Comparison of ENCODE assay signal across 17 mouse cellular contexts in genomic region chr3:29981259-29981910, GRCm38 (mm10).
DNase-seq lines count a peak whose midpoint lies in the region; ATAC-seq and TF ChIP-seq lines count a peak whose summit lies in the region.
"Had no signal": no experiment of that assay in that cellular context is flagged by ENCODE, and none has a peak within 500 bp of the region (broad histone marks: within the 10 kb centered on the region; RNA-seq: fewer than 3 reads in every experiment).

No protein-coding gene starts in this region.

- TF ChIP-seq EP300 in heart, adult 2 months (IDR thresholded peaks at IDR 0.05; ENCODE audit: insufficient read depth, low read depth, low read length), result peak; percentile 59; the same call in 1 of the 2 replicates
- no peak for TF ChIP-seq EP300 in liver, postnatal 0 days (IDR thresholded peaks at IDR 0.05; ENCODE audit: low read depth)
- no peak for TF ChIP-seq EP300 in stomach, postnatal 0 days (optimal IDR thresholded peaks at IDR 0.05)

- H3K9me3 ChIP-seq in liver, postnatal 0 days (ENCODE audit: low read length), result no peaks in the 10 kb centered on the region
- no peaks in the 10 kb centered on the region for H3K9me3 ChIP-seq in stomach, postnatal 0 days (ENCODE audit: control insufficient read depth, low read length)
- H3K9me3 ChIP-seq: heart, embryonic 13.5 days; hindbrain, embryonic 15.5 days; limb, embryonic 13.5 days; stomach, embryonic 15.5 days had no signal

- H3K9ac ChIP-seq in heart, adult 2 months (ENCODE audit: low read depth, low read length), result 0 out of 2 replicates have a peak overlapping the region, but pooled peaks have one; percentile 22
- H3K9ac ChIP-seq in liver, adult 2 months (ENCODE audit: low read depth, low read length), result no peak overlapping the region
- no peak overlapping the region for H3K9ac ChIP-seq in liver, postnatal 0 days (replicated peaks)
- H3K9ac ChIP-seq in stomach, postnatal 0 days (ENCODE audit: low read length), result no peak overlapping the region
- H3K9ac ChIP-seq: heart, embryonic 13.5 days; hindbrain, embryonic 15.5 days; limb, embryonic 13.5 days; stomach, embryonic 15.5 days had no signal

- intact Hi-C loops in heart, adult 2 months (cut with DNase I), result no loop called here
- intact Hi-C loops in heart, postnatal 25 days (cut with DNase I), result no loop called here

- H3K4me1 ChIP-seq in heart, adult 2 months (ENCODE audit: control insufficient read depth, insufficient read depth, low read length), result peaks cover 8% of the 10 kb centered on the region
- no peaks in the 10 kb centered on the region; the same call in 1 of the 2 replicates for H3K4me1 ChIP-seq in liver, adult 2 months (ENCODE audit: control insufficient read depth, insufficient read depth, low read length)
- no peaks in the 10 kb centered on the region for H3K4me1 ChIP-seq in liver, postnatal 0 days (ENCODE audit: insufficient read depth)
- H3K4me1 ChIP-seq in cortical plate, adult 2 months (ENCODE audit: control insufficient read depth, insufficient read depth, low read length), result no peaks in the 10 kb centered on the region
- H3K4me1 ChIP-seq in stomach, postnatal 0 days (replicated peaks; ENCODE audit: control insufficient read depth, insufficient read depth), result no peaks in the 10 kb centered on the region
- H3K4me1 ChIP-seq: hindbrain, embryonic 15.5 days; stomach, embryonic 15.5 days had no signal

- H3K27me3 ChIP-seq in heart, adult 2 months (ENCODE audit: control insufficient read depth, insufficient read depth, low read length), result no peaks in the 10 kb centered on the region
- H3K27me3 ChIP-seq in liver, adult 2 months (ENCODE audit: control insufficient read depth, insufficient read depth, low read length), result no peaks in the 10 kb centered on the region
- H3K27me3 ChIP-seq in liver, postnatal 0 days (ENCODE audit: insufficient read depth, low read length), result no peaks in the 10 kb centered on the region
- H3K27me3 ChIP-seq in stomach, postnatal 0 days (ENCODE audit: control insufficient read depth, insufficient read depth, low read length), result no peaks in the 10 kb centered on the region
- H3K27me3 ChIP-seq: heart, embryonic 13.5 days; hindbrain, embryonic 15.5 days; limb, embryonic 13.5 days; stomach, embryonic 15.5 days had no signal

- no peak overlapping the region for H3K4me3 ChIP-seq in heart, adult 2 months
- no peak overlapping the region for H3K4me3 ChIP-seq in liver, adult 2 months (ENCODE audit: insufficient read depth, low read depth, low read length)
- no peak overlapping the region for H3K4me3 ChIP-seq in liver, postnatal 0 days (ENCODE audit: low read depth, low read length)
- no peak overlapping the region for H3K4me3 ChIP-seq in cortical plate, adult 2 months (ENCODE audit: insufficient read depth, low read length)
- no peak overlapping the region for H3K4me3 ChIP-seq in stomach, postnatal 0 days (ENCODE audit: low read depth, low read length)
- H3K4me3 ChIP-seq: heart, embryonic 13.5 days; hindbrain, embryonic 15.5 days; limb, embryonic 13.5 days; stomach, embryonic 15.5 days had no signal

- H3K36me3 ChIP-seq in heart, adult 2 months (ENCODE audit: control insufficient read depth, insufficient read depth, low read length), result peaks cover 52% of the 10 kb centered on the region
- H3K36me3 ChIP-seq in liver, adult 2 months (ENCODE audit: control insufficient read depth, insufficient read depth, low read length), result no peaks in the 10 kb centered on the region
- no peaks in the 10 kb centered on the region for H3K36me3 ChIP-seq in liver, postnatal 0 days (replicated peaks; ENCODE audit: insufficient read depth, low read length)
- H3K36me3 ChIP-seq in stomach, postnatal 0 days (ENCODE audit: control insufficient read depth, insufficient read depth, low read length), result no peaks in the 10 kb centered on the region
- H3K36me3 ChIP-seq: hindbrain, embryonic 15.5 days; stomach, embryonic 15.5 days had no signal

- no peaks in the 10 kb centered on the region for H3K79me2 ChIP-seq in heart, adult 2 months (replicated peaks; ENCODE audit: control insufficient read depth, insufficient read depth, low read length)
- H3K79me2 ChIP-seq in liver, adult 2 months (ENCODE audit: control insufficient read depth, insufficient read depth, low read length), result no peaks in the 10 kb centered on the region

- TF ChIP-seq POLR2A in heart, adult 2 months (IDR thresholded peaks at IDR 0.05; ENCODE audit: insufficient read depth, low read depth, low read length), result peak; percentile 49; the same call in 1 of the 2 replicates
- no peak for TF ChIP-seq POLR2A in liver, adult 2 months (IDR thresholded peaks at IDR 0.05; ENCODE audit: extremely low read depth, insufficient read depth, low read length)
- no peak for TF ChIP-seq POLR2A in cortical plate, adult 2 months (IDR thresholded peaks at IDR 0.05; ENCODE audit: extremely low read depth, insufficient read depth, low read length)

- H3K4me2 ChIP-seq in liver, postnatal 0 days (ENCODE audit: low read depth, low read length), result no peak overlapping the region
- no peak overlapping the region for H3K4me2 ChIP-seq in stomach, postnatal 0 days (replicated peaks; ENCODE audit: low read depth)
- H3K4me2 ChIP-seq: heart, embryonic 13.5 days; hindbrain, embryonic 15.5 days; limb, embryonic 13.5 days; stomach, embryonic 15.5 days had no signal

- WGBS in heart, adult 2 months, result 35% methylated on average over 7 of the region's 7 CpGs
- 77% methylated on average over 7 of the region's 7 CpGs for WGBS in liver, adult 2 months
- WGBS in liver, postnatal 0 days (ENCODE audit: insufficient replicate concordance), result 42% methylated on average over 7 of the region's 7 CpGs
- WGBS in stomach, postnatal 0 days, result 69% methylated on average over 7 of the region's 7 CpGs

- peak overlapping the region; percentile 64 for H3K27ac ChIP-seq in heart, adult 2 months
- H3K27ac ChIP-seq in liver, adult 2 months (replicated peaks; ENCODE audit: insufficient read depth, low read depth, low read length), result no peak overlapping the region
- H3K27ac ChIP-seq in liver, postnatal 0 days (ENCODE audit: low read depth), result no peak overlapping the region
- H3K27ac ChIP-seq in cortical plate, adult 2 months (ENCODE audit: insufficient read depth, low read length), result 0 out of 2 replicates have a peak overlapping the region, but pooled peaks have one; percentile 19
- H3K27ac ChIP-seq in stomach, postnatal 0 days (replicated peaks), result no peak overlapping the region
- H3K27ac ChIP-seq: heart, embryonic 13.5 days; hindbrain, embryonic 15.5 days; limb, embryonic 13.5 days; stomach, embryonic 15.5 days had no signal

- no peak for TF ChIP-seq CTCF in heart, adult 2 months (IDR thresholded peaks at IDR 0.05)
- no peak for TF ChIP-seq CTCF in liver, adult 2 months (IDR thresholded peaks at IDR 0.05; ENCODE audit: low read depth, low read length)
- no peak for TF ChIP-seq CTCF in liver, postnatal 0 days (IDR thresholded peaks at IDR 0.05; ENCODE audit: low read depth)
- TF ChIP-seq CTCF in cortical plate, adult 2 months (IDR thresholded peaks at IDR 0.05; ENCODE audit: extremely low read depth, insufficient read depth, low read length), result no peak
- TF ChIP-seq CTCF in stomach, postnatal 0 days (IDR thresholded peaks at IDR 0.05; ENCODE audit: low read depth), result no peak

- no peak for ATAC-seq in liver, postnatal 0 days
- no peak for ATAC-seq in stomach, postnatal 0 days (ENCODE audit: low FRiP score, low TSS enrichment)
- ATAC-seq: intestine, embryonic 16.5 days; midbrain, embryonic 16.5 days had no signal

- DNase-seq in heart, adult 2 months, result peak; percentile 46
- DNase-seq in heart, postnatal 25 days (ENCODE audit: low spot score), result no peak
- peak; percentile 10 for DNase-seq in liver, adult 2 months (ENCODE audit: extremely low read depth, low read depth, low spot score)
- DNase-seq in liver, postnatal 0 days, result no peak
- peak; percentile 21 for DNase-seq in heart, postnatal 4 days
- no peak for DNase-seq in stomach, postnatal 0 days (ENCODE audit: low spot score)
- DNase-seq in yolk sac, embryonic 10.5 days (ENCODE audit: low spot score), result no peak
- DNase-seq: adrenal gland, postnatal 25 days; B cell, adult 2 months; lung, adult 18-20 months had no signal

Comparison
In these comparisons a context has a peak if more than half of its experiments do, and no peak if none do; other contexts are left out.
1. DNase-seq: peak in heart, adult 2 months (2 of 2), liver, adult 2 months (single experiment) and heart, postnatal 4 days (single experiment); none in heart, postnatal 25 days (single experiment), liver, postnatal 0 days (single experiment), stomach, postnatal 0 days (single experiment) and yolk sac, embryonic 10.5 days (single experiment).
2. H3K27ac ChIP-seq: peak in heart, adult 2 months (single experiment) and cortical plate, adult 2 months (single experiment); none in liver, adult 2 months (single experiment), liver, postnatal 0 days (single experiment) and stomach, postnatal 0 days (single experiment).